Mouse (Mus musculus) ES-E14 (cell line): ENCODE results near the gene Gpatch8. TPM values are rescaled to one million over a fixed set of nuclear protein-coding genes. Genes with fewer than 3 reads are reported as not detected.

ENCODE experiments used
- DNase-seq: peaks from one replicate; pipeline ENCODE4 v3.0.0-alpha.2; 2013; ENCODE audit warnings: low read depth, low spot score
- H3K27ac ChIP-seq: 2 replicates; pipeline ENCODE4 v1.5.1; 2012; ENCODE audit warnings: low read depth, mild to moderate bottlenecking, low read length, moderate library complexity, mixed read lengths; ENCODE audit not compliant: poor library complexity, insufficient read depth, severe bottlenecking
- H3K36me3 ChIP-seq: 2 replicates; pipeline ENCODE4 v1.6.1; 2012; ENCODE audit warnings: mild to moderate bottlenecking, low read length, moderate library complexity, mixed read lengths; ENCODE audit not compliant: control insufficient read depth, poor library complexity, insufficient read depth, severe bottlenecking
- H3K4me1 ChIP-seq, 2 experiments: fragments of 150-350 bp in 1 of 2; sonication (generic) in 1 of 2; 2 replicates each; pipeline ENCODE4 v1.6.1; 2012; ENCODE audit warnings: low read length in 2 of 2, mild to moderate bottlenecking in 1 of 2, mixed read lengths in 1 of 2; ENCODE audit not compliant: control insufficient read depth in 2 of 2, insufficient read depth in 2 of 2, poor library complexity in 1 of 2
- H3K4me3 ChIP-seq, 2 experiments: fragments of 150-350 bp in 1 of 2; sonication (generic) in 1 of 2; 2 replicates each; pipeline ENCODE4 v1.5.1; 2012; ENCODE audit warnings: low read length in 2 of 2, low read depth in 1 of 2, mild to moderate bottlenecking in 1 of 2, mixed read lengths in 1 of 2; ENCODE audit not compliant: insufficient read depth in 1 of 2, poor library complexity in 1 of 2, severe bottlenecking in 1 of 2
- H3K9ac ChIP-seq: 2 replicates; pipeline ENCODE4 v1.6.1; 2012; ENCODE audit warnings: low read depth, mild to moderate bottlenecking, low read length, mixed read lengths; ENCODE audit not compliant: poor library complexity, insufficient read depth, severe bottlenecking
- H3K9me3 ChIP-seq: fragments of 150-350 bp; sonication (generic); 2 replicates; pipeline ENCODE4 v1.6.1; 2012; ENCODE audit warnings: low read depth, mild to moderate bottlenecking, low read length; ENCODE audit not compliant: control insufficient read depth, insufficient read depth
- CHD2 ChIP-seq: IDR thresholded peaks from 2 replicates; pipeline ENCODE4 v1.6.1; 2014; ENCODE audit warnings: mild to moderate bottlenecking, low read depth, low read length, inconsistent platforms
- HCFC1 ChIP-seq: IDR thresholded peaks from 2 replicates; pipeline ENCODE4 v1.6.1; 2012; ENCODE audit warnings: low read length, inconsistent platforms, borderline replicate concordance; ENCODE audit not compliant: insufficient read depth
- MAFK ChIP-seq: IDR thresholded peaks from 2 replicates; pipeline ENCODE4 v1.6.1; 2014; ENCODE audit warnings: mild to moderate bottlenecking, low read depth, low read length, inconsistent platforms; ENCODE audit not compliant: insufficient read depth
- ZC3H11A ChIP-seq: IDR thresholded peaks from 2 replicates; pipeline ENCODE4 v1.6.1; 2012; ENCODE audit warnings: low read depth, mild to moderate bottlenecking, inconsistent platforms, low read length, borderline replicate concordance
- ZNF384 ChIP-seq: IDR thresholded peaks from 2 replicates; pipeline ENCODE4 v1.6.1; 2012; ENCODE audit warnings: low read depth, low read length, inconsistent platforms
- in situ Hi-C, 2 experiments: fragments of 600-800 bp; cut with MboI; formaldehyde crosslinking; loops; one replicate each; pipeline ENCODE4 v1.15.1; 2025; ENCODE audit warnings: low sequenced_read_pairs in 2 of 2, inconsistent platforms in 1 of 2; ENCODE audit not compliant: unreplicated experiment in 2 of 2
- total RNA-seq: library from RNA; depleted of rRNA; stranded (reverse); fragments of 300-350 nt; gene quantifications from 2 replicates; pipeline ENCODE4 v1.2.3, GENCODE M21; 2012

Gene Gpatch8
- total RNA-seq, 1 experiment, result 22.9 TPM

DNA sequence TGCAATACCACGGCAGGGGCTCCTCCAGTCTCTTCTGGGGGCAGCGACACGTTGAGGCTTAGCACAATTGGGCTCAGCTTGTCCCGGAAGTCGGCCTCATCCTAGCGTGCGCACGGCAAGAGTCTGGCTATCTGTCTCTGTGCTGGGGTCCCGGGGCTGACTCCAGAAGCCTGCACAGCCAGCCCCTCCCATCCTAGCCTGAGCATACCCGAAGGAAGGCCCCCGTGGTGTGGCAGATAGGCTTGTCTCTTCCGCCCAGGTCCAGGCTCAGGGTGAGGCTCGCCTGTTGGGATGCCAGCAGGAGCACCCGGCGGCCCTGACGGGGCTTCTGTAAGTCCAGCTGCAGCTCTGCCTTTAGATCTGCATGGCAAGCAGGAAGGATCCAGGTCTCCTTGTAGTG lies 95.7 kb downstream of the Gpatch8 start:
- Histone ChIP-seq H3K4me3 (peak overlapping the region in 1 of 2 experiments; percentile 30; a peak in 1 of 4 replicates), H3K9me3 (no peaks in the 10 kb centered on the region), H3K27ac (no peak overlapping the region), H3K4me1 (peaks cover 0 to 6% of the 10 kb centered on the region in 2 experiments; a peak in 1 of 4 replicates), H3K9ac (no peak overlapping the region), H3K36me3 (no peaks in the 10 kb centered on the region)
- no peak for DNase-seq
- TF ChIP-seq ZC3H11A (no peak), MAFK (no peak), HCFC1 (no peak), CHD2 (no peak), ZNF384 (no peak)
- in situ Hi-C loops, result no loop called here

DNA sequence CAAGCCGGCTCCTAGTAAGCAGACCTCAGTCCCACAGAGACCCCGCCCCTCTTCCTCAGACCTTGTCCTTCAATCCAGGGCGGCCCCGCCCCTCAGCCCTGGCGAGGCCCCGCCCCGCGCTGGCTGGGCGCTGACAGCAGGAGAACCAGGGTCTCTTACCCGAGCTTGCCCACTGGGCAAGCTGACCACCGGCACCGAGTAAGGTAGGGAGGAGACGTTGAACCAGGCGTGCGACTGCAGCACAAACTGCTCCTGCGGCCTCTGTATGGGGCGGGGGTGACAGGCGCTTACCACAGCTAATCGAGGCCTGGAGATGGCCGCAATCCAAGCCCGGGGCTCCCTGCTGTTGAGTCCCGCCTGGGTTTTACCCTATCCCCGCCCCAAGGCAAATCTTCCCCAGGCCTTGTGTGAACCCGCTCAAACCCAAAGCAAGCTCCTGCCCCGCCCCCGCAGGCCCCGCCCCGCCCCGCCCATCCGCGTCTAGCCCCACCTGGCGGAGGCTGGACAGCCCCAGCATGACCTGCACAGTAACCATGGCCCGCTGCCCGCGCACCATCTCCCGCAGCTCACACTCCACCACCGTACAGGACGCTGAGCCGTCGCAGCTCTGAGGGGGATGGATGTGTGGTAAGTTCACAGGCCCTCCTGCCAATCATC lies 100.3 kb downstream of the Gpatch8 start:
- H3K4me3 ChIP-seq, result peak overlapping the region; percentile 64 to 67
- H3K36me3 ChIP-seq, result no peaks in the 10 kb centered on the region
- H3K9ac ChIP-seq, result peak overlapping the region; percentile 49; the same call in 1 of the 2 replicates
- H3K27ac ChIP-seq, result no peak overlapping the region
- TF ChIP-seq ZC3H11A (no peak), ZNF384 (no peak), MAFK (no peak), CHD2 (no peak), HCFC1 (no peak)
- no peaks in the 10 kb centered on the region; the same call in 1 of the 2 replicates for H3K9me3 ChIP-seq
- peaks cover 0 to 11% of the 10 kb centered on the region in 2 experiments; a peak in 2 of 4 replicates for H3K4me1 ChIP-seq
- in situ Hi-C loops, result no loop called here
- peak; percentile 86 for DNase-seq

DNA sequence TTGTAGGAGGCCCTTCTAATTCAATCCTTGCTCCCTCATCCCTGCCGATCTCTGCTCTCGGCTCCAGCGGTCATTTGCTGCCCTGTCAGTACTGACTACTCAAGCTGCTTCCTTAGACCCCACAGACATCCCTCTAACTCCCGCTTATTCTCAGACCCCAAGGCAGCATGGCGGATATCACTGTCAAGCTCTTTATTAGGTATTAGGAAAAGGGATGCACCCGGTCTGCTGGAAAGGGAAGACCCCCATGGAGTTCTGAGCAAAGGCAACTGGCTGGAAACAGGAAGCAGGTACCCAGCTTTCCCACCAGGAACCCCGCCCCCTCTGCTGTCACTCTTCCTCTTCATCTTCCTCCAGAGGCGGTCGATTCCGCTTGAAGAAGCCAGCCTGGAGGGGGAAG lies 103.1 kb downstream of the Gpatch8 start:
- Histone ChIP-seq H3K9me3 (no peaks in the 10 kb centered on the region; the same call in 1 of the 2 replicates), H3K27ac (no peak overlapping the region), H3K9ac (no peak overlapping the region), H3K36me3 (no peaks in the 10 kb centered on the region), H3K4me3 (no peak overlapping the region), H3K4me1 (peaks cover 2 to 16% of the 10 kb centered on the region in 2 experiments; a peak in 2 of 4 replicates)
- in situ Hi-C loops, result no loop called here
- no peak for DNase-seq
- TF ChIP-seq ZNF384 (no peak), HCFC1 (no peak), MAFK (no peak), ZC3H11A (no peak), CHD2 (no peak)

DNA sequence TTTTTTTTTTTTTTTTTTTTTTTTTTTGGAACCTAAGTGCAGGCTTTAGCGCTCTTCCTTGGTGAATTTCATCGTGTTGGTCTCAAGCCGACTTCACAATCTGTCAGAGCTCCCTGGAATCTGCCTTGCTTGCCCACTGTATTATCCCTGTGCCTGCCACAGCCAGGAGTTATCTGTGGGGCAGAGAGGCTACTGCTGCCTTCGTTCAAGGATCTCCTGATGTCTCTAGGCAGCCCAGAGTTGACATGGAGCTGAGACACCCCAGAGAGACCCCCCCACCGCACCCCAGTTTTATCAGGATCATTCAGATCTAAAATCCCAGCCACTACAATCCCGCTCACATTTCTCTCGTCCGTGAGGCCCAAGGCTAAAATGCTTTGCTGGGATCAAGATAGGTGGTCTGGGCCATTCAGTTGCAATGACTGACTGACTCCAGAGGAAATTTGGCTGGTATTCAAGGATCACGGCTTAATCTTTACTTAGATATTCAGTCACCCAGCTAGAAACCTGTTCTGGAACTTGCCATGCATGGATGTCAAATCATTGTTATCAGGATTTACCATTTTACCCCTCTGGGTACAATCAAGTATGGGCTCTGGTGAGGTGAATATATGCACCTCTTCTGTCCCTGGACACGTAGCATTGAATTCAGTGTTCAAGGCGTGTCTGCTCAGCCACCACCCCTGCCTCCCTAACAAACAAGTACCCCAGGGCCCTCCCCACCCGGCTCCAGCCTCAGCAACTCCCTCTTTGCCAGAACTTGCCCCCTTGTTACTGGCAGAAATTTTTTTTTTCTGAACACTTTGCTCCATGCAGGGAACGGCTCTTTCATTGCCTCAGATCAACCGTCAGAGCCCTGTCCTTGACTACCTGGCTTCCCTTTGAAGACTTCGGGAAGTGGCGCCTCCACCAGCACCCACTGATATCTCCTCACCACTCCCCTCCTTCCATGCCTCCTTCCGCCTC lies 106.9 kb downstream of the Gpatch8 start:
- Histone ChIP-seq H3K27ac (no peak overlapping the region), H3K4me1 (peaks cover 2 to 26% of the 10 kb centered on the region in 2 experiments; a peak in 2 of 4 replicates)
- in situ Hi-C loops, result no loop called here

More for the DNA sequence above, 106.9 kb downstream of the Gpatch8 start:
- DNase-seq, result no peak
- Histone ChIP-seq H3K9me3 (no peaks in the 10 kb centered on the region; the same call in 1 of the 2 replicates), H3K4me3 (no peak overlapping the region), H3K36me3 (no peaks in the 10 kb centered on the region), H3K9ac (no peak overlapping the region)
- TF ChIP-seq ZNF384 (no peak), MAFK (no peak), HCFC1 (no peak), CHD2 (no peak), ZC3H11A (no peak)
